Mouse (Mus musculus) olfactory bulb, adult 2 months (tissue): ENCODE data around the gene Sec22c. TPM values are rescaled to one million over a fixed set of nuclear protein-coding genes. Genes with fewer than 3 reads are reported as not detected.

ENCODE experiments used
- H3K27ac ChIP-seq: fragments of 200-500 bp; 2 replicates; pipeline ENCODE4 v1.5.1; 2012; ENCODE audit warnings: low read depth, low read length; ENCODE audit not compliant: insufficient read depth
- H3K4me1 ChIP-seq: fragments of 200-500 bp; 2 replicates; pipeline ENCODE4 v1.6.1; 2012; ENCODE audit warnings: low read length; ENCODE audit not compliant: control insufficient read depth, insufficient read depth
- H3K4me3 ChIP-seq: fragments of 200-500 bp; 2 replicates; pipeline ENCODE4 v1.5.1; 2012; ENCODE audit warnings: mild to moderate bottlenecking, low read depth, low read length, moderate library complexity; ENCODE audit not compliant: insufficient read depth
- CTCF ChIP-seq: fragments of 200-500 bp; IDR thresholded peaks from 2 replicates; pipeline ENCODE4 v1.5.1; 2012; ENCODE audit warnings: low read depth, mild to moderate bottlenecking, low read length, moderate library complexity; ENCODE audit not compliant: insufficient read depth
- POLR2A ChIP-seq: fragments of 200-500 bp; IDR thresholded peaks from 2 replicates; pipeline ENCODE4 v1.6.1; 2012; ENCODE audit warnings: mild to moderate bottlenecking, low read depth, low read length, moderate library complexity; ENCODE audit not compliant: insufficient read depth
- WGBS: fragments of 180-500 bp; shearing (Covaris S2); methylation state at CpG from one replicate; pipeline ENCODE4 v1.1.7; 2018; 5-methylcytosine and 5-hydroxymethylcytosine counted together
- polyA plus RNA-seq: library from polyadenylated mRNA; stranded (reverse); fragments of >200 nt; gene quantifications from 2 replicates; pipeline ENCODE4 v1.2.4, GENCODE M21; 2012; ENCODE audit warnings: low replicate concordance; ENCODE audit not compliant: missing spikeins, insufficient read depth, insufficient read length

Gene Sec22c
- polyA plus RNA-seq, result not detected in 2 replicates

- under 1% methylated on average over 69 of the region's 69 CpGs for WGBS
- TF ChIP-seq CTCF, result no peak
- TF ChIP-seq POLR2A, result peak; percentile 61; the same call in 1 of the 2 replicates
- peak within 1 kb of the TSS; percentile 48; the same call in 1 of the 2 replicates for H3K27ac ChIP-seq
- peaks cover 16% of the 10 kb centered on the region for H3K4me1 ChIP-seq
- H3K4me3 ChIP-seq, result peak within 1 kb of the TSS; percentile 96
Observed at GRCm38 (mm10) chr9:121704646-121705625, at the start of gene Sec22c. Sec22c (minus strand) TSS chr9:121705490.

GRCm38 (mm10) chr9:121754624-121755023 is 49.3 kb upstream of the Sec22c start:
- Histone ChIP-seq H3K4me3 (no peak overlapping the region), H3K27ac (no peak overlapping the region), H3K4me1 (peaks cover 17% of the 10 kb centered on the region)
- TF ChIP-seq CTCF (no peak), POLR2A (no peak)
- WGBS, result 83% methylated on average over 3 of the region's 3 CpGs

GRCm38 (mm10) chr9:121752774-121753173 is 47.5 kb upstream of the Sec22c start:
- Histone ChIP-seq H3K27ac (no peak overlapping the region), H3K4me1 (peaks cover 5% of the 10 kb centered on the region), H3K4me3 (no peak overlapping the region)
- 85% methylated on average over 9 of the region's 9 CpGs for WGBS
- TF ChIP-seq CTCF (no peak), POLR2A (no peak)

- no peak for TF ChIP-seq POLR2A
- no peak for TF ChIP-seq CTCF
- 89% methylated on average over 8 of the region's 8 CpGs for WGBS
- Histone ChIP-seq H3K4me1 (no peaks in the 10 kb centered on the region), H3K4me3 (no peak overlapping the region), H3K27ac (no peak overlapping the region)
Observed at GRCm38 (mm10) chr9:121744051-121744450, 38.8 kb upstream of the Sec22c start.

GRCm38 (mm10) chr9:121741168-121741567 is 35.9 kb upstream of the Sec22c start:
- 88% methylated on average over 3 of the region's 3 CpGs for WGBS
- no peak for TF ChIP-seq CTCF
- no peak for TF ChIP-seq POLR2A
- Histone ChIP-seq H3K4me3 (no peak overlapping the region), H3K4me1 (no peaks in the 10 kb centered on the region), H3K27ac (no peak overlapping the region)

- Histone ChIP-seq H3K4me3 (no peak overlapping the region), H3K27ac (no peak overlapping the region), H3K4me1 (no peaks in the 10 kb centered on the region)
- WGBS, result 49% methylated on average over 6 of the region's 6 CpGs
- no peak for TF ChIP-seq CTCF
Observed at GRCm38 (mm10) chr9:121740490-121740889, 35.2 kb upstream of the Sec22c start.

- under 1% methylated on average over 80 of the region's 87 CpGs for WGBS
- H3K4me1 ChIP-seq, result peaks cover 5% of the 10 kb centered on the region; the same call in 1 of the 2 replicates
- TF ChIP-seq POLR2A (no peak), CTCF (no peak)
Observed at GRCm38 (mm10) chr9:121719347-121720331, 14.3 kb upstream of the Sec22c start.

GRCm38 (mm10) chr9:121718792-121719318 is 13.6 kb upstream of the Sec22c start, which contains the start of gene Nktr:
Nktr (plus strand) TSS chr9:121719169.
- TF ChIP-seq CTCF (0 out of 2 replicates have a peak, but pooled peaks have one; percentile 1), POLR2A (peak; percentile 57; the same call in 1 of the 2 replicates)
- H3K4me3 ChIP-seq, result peak within 1 kb of the TSS; percentile 88
- peaks cover 5% of the 10 kb centered on the region; the same call in 1 of the 2 replicates for H3K4me1 ChIP-seq
- peak within 1 kb of the TSS; percentile 92 for H3K27ac ChIP-seq
- under 1% methylated on average over 61 of the region's 61 CpGs for WGBS

More at GRCm38 (mm10) chr9:121719347-121720331, 14.3 kb upstream of the Sec22c start:
- peak overlapping the region; percentile 88 for H3K4me3 ChIP-seq
- H3K27ac ChIP-seq, result no peak overlapping the region
